Mouse (Mus musculus) C2C12 (cell line): ENCODE data around the gene Galnt10.

ENCODE experiments used
- CTCF ChIP-seq: IDR thresholded peaks from one replicate; pipeline ENCODE4 v1.5.1; 2011; ENCODE audit not compliant: control insufficient read depth, insufficient read depth, insufficient read length
- MYOD1 ChIP-seq: IDR thresholded peaks from one replicate; pipeline ENCODE4 v1.6.1; 2011; ENCODE audit warnings: low read depth; ENCODE audit not compliant: control insufficient read depth, insufficient read length

GRCm38 (mm10) chr11:57767171-57767570 is 121.9 kb downstream of the Galnt10 start:
- no peak for TF ChIP-seq CTCF
- no peak for TF ChIP-seq MYOD1
